Mouse (Mus musculus): ENCODE measurements around the gene Lpgat1. TPM values are rescaled to one million over a fixed set of nuclear protein-coding genes. Genes with fewer than 3 reads are reported as not detected.
A peak's percentile ranks its signal among the peaks of the same experiment; 100 is the strongest.

The Lpgat1 gene
- polyA plus RNA-seq (2015; fragmentation: Nextera tagmentation; extraction: Ambion mirVana), result 31.0 and 35.0 TPM in 2 replicates

- H3K4me1 ChIP-seq (ENCODE audit: control insufficient read depth, insufficient read depth, low read length), result peaks cover 33% of the 10 kb centered on the region
- H3K9me3 ChIP-seq (replicated peaks; ENCODE audit: control insufficient read depth, low read length, poor library complexity, severe bottlenecking), result no peaks in the 10 kb centered on the region
- H3K4me2 ChIP-seq (ENCODE audit: low read length), result peak within 1 kb of the TSS; percentile 52
- H3K4me3 ChIP-seq (ENCODE audit: low read depth, low read length), result peak within 1 kb of the TSS; percentile 57
- peak within 1 kb of the TSS; percentile 96 for H3K27ac ChIP-seq (ENCODE audit: low read length)
- WGBS, result under 1% methylated on average over 74 of the region's 113 CpGs
- no peaks in the 10 kb centered on the region for H3K27me3 ChIP-seq (ENCODE audit: control insufficient read depth, insufficient read depth, low read depth, low read length)
- peak; percentile 71 for ATAC-seq
- H3K36me3 ChIP-seq (ENCODE audit: control insufficient read depth, insufficient read depth, low read length), result no peaks in the 10 kb centered on the region
- H3K9ac ChIP-seq (ENCODE audit: low read depth, low read length), result peak within 1 kb of the TSS; percentile 98
These were observed at the start of gene Lpgat1 for GRCm38 (mm10) chr1:191717601-191718498. Lpgat1 (plus strand) TSS chr1:191717834.

DNA sequence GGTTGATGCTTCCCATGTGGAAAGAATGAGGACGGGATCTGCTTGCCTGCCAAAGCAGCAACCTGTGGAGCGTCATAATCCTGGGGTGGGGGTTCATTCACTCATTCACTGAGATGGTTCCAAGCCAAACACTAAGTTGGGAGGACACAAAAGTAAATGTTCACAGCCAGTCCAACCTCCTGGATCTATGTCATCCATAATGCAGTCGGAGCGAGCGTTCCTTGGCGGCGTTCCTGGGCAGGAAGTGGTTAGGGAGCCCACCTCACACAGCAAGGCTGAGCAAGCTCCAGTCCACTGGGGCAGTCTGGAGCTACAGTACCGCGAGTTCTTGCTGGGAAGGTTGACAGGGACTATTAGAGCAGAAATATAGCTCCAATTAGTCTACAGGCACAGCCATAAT lies 49.6 kb upstream of the Lpgat1 start:
- Histone ChIP-seq H3K9me3 (replicated peaks; ENCODE audit: control insufficient read depth, low read length, poor library complexity, severe bottlenecking) (no peaks in the 10 kb centered on the region), H3K27me3 (ENCODE audit: control insufficient read depth, insufficient read depth, low read depth, low read length) (no peaks in the 10 kb centered on the region), H3K36me3 (ENCODE audit: control insufficient read depth, insufficient read depth, low read length) (no peaks in the 10 kb centered on the region), H3K4me2 (ENCODE audit: low read length) (no peak overlapping the region), H3K9ac (ENCODE audit: low read depth, low read length) (no peak overlapping the region), H3K27ac (ENCODE audit: low read length) (no peak overlapping the region), H3K4me1 (ENCODE audit: control insufficient read depth, insufficient read depth, low read length) (no peaks in the 10 kb centered on the region), H3K4me3 (ENCODE audit: low read depth, low read length) (no peak overlapping the region)
- WGBS, result 86% methylated on average over 9 of the region's 9 CpGs
- ATAC-seq, result no peak

GRCm38 (mm10) chr1:191674071-191674470 lies 43.6 kb upstream of the Lpgat1 start:
- H3K4me3 ChIP-seq (ENCODE audit: low read depth, low read length), result no peak overlapping the region
- no peak overlapping the region for H3K27ac ChIP-seq (ENCODE audit: low read length)
- no peaks in the 10 kb centered on the region for H3K4me1 ChIP-seq (ENCODE audit: control insufficient read depth, insufficient read depth, low read length)
- H3K9me3 ChIP-seq (replicated peaks; ENCODE audit: control insufficient read depth, low read length, poor library complexity, severe bottlenecking), result no peaks in the 10 kb centered on the region
- H3K9ac ChIP-seq (ENCODE audit: low read depth, low read length), result no peak overlapping the region
- H3K27me3 ChIP-seq (ENCODE audit: control insufficient read depth, insufficient read depth, low read depth, low read length), result no peaks in the 10 kb centered on the region
- ATAC-seq, result no peak
- H3K4me2 ChIP-seq (ENCODE audit: low read length), result no peak overlapping the region
- no peaks in the 10 kb centered on the region for H3K36me3 ChIP-seq (ENCODE audit: control insufficient read depth, insufficient read depth, low read length)
- WGBS, result 86% methylated on average over 5 of the region's 5 CpGs

- H3K4me3 ChIP-seq (ENCODE audit: low read depth, low read length), result no peak overlapping the region
- H3K27me3 ChIP-seq (ENCODE audit: control insufficient read depth, insufficient read depth, low read depth, low read length), result no peaks in the 10 kb centered on the region
- H3K4me2 ChIP-seq (ENCODE audit: low read length), result no peak overlapping the region
- no peak for ATAC-seq
- H3K4me1 ChIP-seq (ENCODE audit: control insufficient read depth, insufficient read depth, low read length), result no peaks in the 10 kb centered on the region
- H3K9me3 ChIP-seq (replicated peaks; ENCODE audit: control insufficient read depth, low read length, poor library complexity, severe bottlenecking), result no peaks in the 10 kb centered on the region; the same call in 1 of the 2 replicates
- H3K36me3 ChIP-seq (ENCODE audit: control insufficient read depth, insufficient read depth, low read length), result no peaks in the 10 kb centered on the region
- H3K27ac ChIP-seq (ENCODE audit: low read length), result no peak overlapping the region
- no peak overlapping the region for H3K9ac ChIP-seq (ENCODE audit: low read depth, low read length)
- 75% methylated on average over 2 of the region's 2 CpGs for WGBS
These were observed 36.0 kb upstream of the Lpgat1 start for GRCm38 (mm10) chr1:191681633-191682032.

DNA sequence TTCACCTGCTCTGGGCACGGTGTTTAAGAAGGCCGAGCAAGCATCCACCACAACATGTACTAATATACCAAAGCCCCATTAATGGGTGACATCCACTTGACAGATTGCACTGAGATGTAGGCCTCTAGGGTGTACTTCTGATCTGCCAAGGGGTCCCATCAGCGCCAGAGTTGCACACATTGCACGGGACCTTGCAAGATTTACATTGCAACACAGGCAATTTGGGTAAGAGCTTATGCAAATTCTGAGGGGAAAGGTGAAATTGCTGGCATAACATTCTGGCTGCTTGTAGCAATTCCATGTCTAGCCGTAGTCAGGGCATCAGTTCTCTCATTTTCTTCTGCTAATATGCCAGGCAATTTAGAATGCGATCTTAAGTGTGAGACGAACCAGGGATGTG lies 30.1 kb upstream of the Lpgat1 start:
- 88% methylated on average over 7 of the region's 7 CpGs for WGBS
- no peaks in the 10 kb centered on the region; the same call in 1 of the 2 replicates for H3K9me3 ChIP-seq (replicated peaks; ENCODE audit: control insufficient read depth, low read length, poor library complexity, severe bottlenecking)
- no peak overlapping the region for H3K27ac ChIP-seq (ENCODE audit: low read length)
- no peaks in the 10 kb centered on the region for H3K36me3 ChIP-seq (ENCODE audit: control insufficient read depth, insufficient read depth, low read length)
- H3K4me1 ChIP-seq (ENCODE audit: control insufficient read depth, insufficient read depth, low read length), result no peaks in the 10 kb centered on the region
- no peak overlapping the region for H3K9ac ChIP-seq (ENCODE audit: low read depth, low read length)
- no peaks in the 10 kb centered on the region for H3K27me3 ChIP-seq (ENCODE audit: control insufficient read depth, insufficient read depth, low read depth, low read length)
- no peak overlapping the region for H3K4me2 ChIP-seq (ENCODE audit: low read length)
- H3K4me3 ChIP-seq (ENCODE audit: low read depth, low read length), result no peak overlapping the region
- no peak for ATAC-seq

GRCm38 (mm10) chr1:191693231-191693630 lies 24.4 kb upstream of the Lpgat1 start:
- no peaks in the 10 kb centered on the region for H3K4me1 ChIP-seq (ENCODE audit: control insufficient read depth, insufficient read depth, low read length)
- 61% methylated on average over 4 of the region's 4 CpGs for WGBS
- no peaks in the 10 kb centered on the region for H3K27me3 ChIP-seq (ENCODE audit: control insufficient read depth, insufficient read depth, low read depth, low read length)
- no peak overlapping the region for H3K9ac ChIP-seq (ENCODE audit: low read depth, low read length)
- no peak overlapping the region for H3K27ac ChIP-seq (ENCODE audit: low read length)
- no peak overlapping the region for H3K4me2 ChIP-seq (ENCODE audit: low read length)
- no peak for ATAC-seq
- H3K4me3 ChIP-seq (ENCODE audit: low read depth, low read length), result no peak overlapping the region
- H3K9me3 ChIP-seq (replicated peaks; ENCODE audit: control insufficient read depth, low read length, poor library complexity, severe bottlenecking), result no peaks in the 10 kb centered on the region; the same call in 1 of the 2 replicates
- H3K36me3 ChIP-seq (ENCODE audit: control insufficient read depth, insufficient read depth, low read length), result no peaks in the 10 kb centered on the region

- no peak overlapping the region for H3K4me2 ChIP-seq (ENCODE audit: low read length)
- no peak overlapping the region for H3K9ac ChIP-seq (ENCODE audit: low read depth, low read length)
- no peaks in the 10 kb centered on the region for H3K36me3 ChIP-seq (ENCODE audit: control insufficient read depth, insufficient read depth, low read length)
- no peak overlapping the region for H3K4me3 ChIP-seq (ENCODE audit: low read depth, low read length)
- no peak for ATAC-seq
- no peaks in the 10 kb centered on the region for H3K9me3 ChIP-seq (replicated peaks; ENCODE audit: control insufficient read depth, low read length, poor library complexity, severe bottlenecking)
- H3K4me1 ChIP-seq (ENCODE audit: control insufficient read depth, insufficient read depth, low read length), result no peaks in the 10 kb centered on the region
- no peaks in the 10 kb centered on the region for H3K27me3 ChIP-seq (ENCODE audit: control insufficient read depth, insufficient read depth, low read depth, low read length)
- H3K27ac ChIP-seq (ENCODE audit: low read length), result no peak overlapping the region
- WGBS, result 30% methylated on average over 1 of the region's 1 CpGs
These were observed 19.3 kb upstream of the Lpgat1 start for GRCm38 (mm10) chr1:191698253-191698795.

- no peaks in the 10 kb centered on the region for H3K9me3 ChIP-seq (replicated peaks; ENCODE audit: control insufficient read depth, low read length, poor library complexity, severe bottlenecking)
- H3K9ac ChIP-seq (ENCODE audit: low read depth, low read length), result no peak overlapping the region
- H3K27me3 ChIP-seq (ENCODE audit: control insufficient read depth, insufficient read depth, low read depth, low read length), result no peaks in the 10 kb centered on the region
- ATAC-seq, result no peak
- H3K36me3 ChIP-seq (ENCODE audit: control insufficient read depth, insufficient read depth, low read length), result no peaks in the 10 kb centered on the region
- 76% methylated on average over 4 of the region's 4 CpGs for WGBS
- H3K4me2 ChIP-seq (ENCODE audit: low read length), result no peak overlapping the region
- H3K27ac ChIP-seq (ENCODE audit: low read length), result no peak overlapping the region
- no peak overlapping the region for H3K4me3 ChIP-seq (ENCODE audit: low read depth, low read length)
- H3K4me1 ChIP-seq (ENCODE audit: control insufficient read depth, insufficient read depth, low read length), result no peaks in the 10 kb centered on the region
These were observed 13.1 kb upstream of the Lpgat1 start for GRCm38 (mm10) chr1:191704535-191704934.

GRCm38 (mm10) chr1:191706541-191707078 lies 11.0 kb upstream of the Lpgat1 start:
- H3K27me3 ChIP-seq (ENCODE audit: control insufficient read depth, insufficient read depth, low read depth, low read length), result no peaks in the 10 kb centered on the region
- H3K4me2 ChIP-seq (ENCODE audit: low read length), result no peak overlapping the region
- no peak overlapping the region for H3K27ac ChIP-seq (ENCODE audit: low read length)
- no peak overlapping the region for H3K4me3 ChIP-seq (ENCODE audit: low read depth, low read length)
- H3K36me3 ChIP-seq (ENCODE audit: control insufficient read depth, insufficient read depth, low read length), result no peaks in the 10 kb centered on the region
- WGBS, result 73% methylated on average over 3 of the region's 3 CpGs
- no peaks in the 10 kb centered on the region for H3K9me3 ChIP-seq (replicated peaks; ENCODE audit: control insufficient read depth, low read length, poor library complexity, severe bottlenecking)
- ATAC-seq, result no peak
- H3K9ac ChIP-seq (ENCODE audit: low read depth, low read length), result no peak overlapping the region
- no peaks in the 10 kb centered on the region for H3K4me1 ChIP-seq (ENCODE audit: control insufficient read depth, insufficient read depth, low read length)

Data from midbrain, embryonic 16.5 days (tissue).